Mouse (Mus musculus) stomach, embryonic 14.5 days (tissue): ENCODE results near the gene Cherp. TPM values are rescaled to one million over a fixed set of nuclear protein-coding genes. Genes with fewer than 3 reads are reported as not detected.

Experiments
- ATAC-seq: fragments of 200-750 bp; cut with Nextera tagmentation; 2 replicates; pipeline ENCODE4 v1.8.0; 2017; ENCODE audit warnings: low read depth, moderate TSS enrichment; ENCODE audit not compliant: insufficient number of reproducible peaks, insufficient read depth, low FRiP score
- H3K27ac ChIP-seq: fragments of 300-500 bp; sonication (generic); 2 replicates; pipeline ENCODE4 v1.5.1; 2014; ENCODE audit warnings: mild to moderate bottlenecking, low read length, moderate library complexity, mixed read lengths
- H3K27me3 ChIP-seq: fragments of 300-500 bp; sonication (generic); 2 replicates; pipeline ENCODE4 v1.6.1; 2014; ENCODE audit warnings: low read length, control low read depth, mixed read lengths; ENCODE audit not compliant: control insufficient read depth, insufficient read depth
- H3K36me3 ChIP-seq: fragments of 300-500 bp; sonication (generic); 2 replicates; pipeline ENCODE4 v1.6.1; 2014; ENCODE audit warnings: mild to moderate bottlenecking, control low read depth, low read length, moderate library complexity, mixed read lengths; ENCODE audit not compliant: control insufficient read depth, insufficient read depth
- H3K4me1 ChIP-seq: fragments of 300-500 bp; sonication (generic); 2 replicates; pipeline ENCODE4 v1.6.1; 2014; ENCODE audit warnings: low read length, control low read depth, mixed read lengths; ENCODE audit not compliant: control insufficient read depth, insufficient read depth
- H3K4me2 ChIP-seq: fragments of 300-500 bp; sonication (generic); replicated peaks from 2 replicates; pipeline ENCODE4 v1.6.1; 2014; ENCODE audit warnings: low read depth, low read length, control low read depth
- H3K4me3 ChIP-seq: fragments of 300-500 bp; sonication (generic); 2 replicates; pipeline ENCODE4 v1.5.1; 2014; ENCODE audit warnings: low read depth, low read length, control low read depth
- H3K9ac ChIP-seq: fragments of 300-500 bp; sonication (generic); replicated peaks from 2 replicates; pipeline ENCODE4 v1.6.1; 2014; ENCODE audit warnings: low read depth, mild to moderate bottlenecking, control low read depth, low read length, moderate library complexity, mixed read lengths
- H3K9me3 ChIP-seq: fragments of 300-500 bp; sonication (generic); 2 replicates; pipeline ENCODE4 v1.6.1; 2016; ENCODE audit warnings: low read depth, low read length, control low read depth; ENCODE audit not compliant: control insufficient read depth
- whole genome bisulfite sequencing: fragments of 180-500 bp; shearing (Covaris S2); extraction: QIAGEN DNeasy Blood & Tissue Kit; methylation state at CpG from one replicate; pipeline ENCODE4 v1.1.7; 2014; 5-methylcytosine and 5-hydroxymethylcytosine counted together
- polyA plus RNA-seq: library from polyadenylated mRNA; unstranded; fragments of >200 nt; fragmentation: Nextera tagmentation; extraction: Ambion mirVana; gene quantifications from 2 replicates; pipeline ENCODE4 v1.2.1, GENCODE M21; 2014

Cherp gene
- polyA plus RNA-seq, 1 experiment from 2014 or later, result 57.3 TPM

DNA sequence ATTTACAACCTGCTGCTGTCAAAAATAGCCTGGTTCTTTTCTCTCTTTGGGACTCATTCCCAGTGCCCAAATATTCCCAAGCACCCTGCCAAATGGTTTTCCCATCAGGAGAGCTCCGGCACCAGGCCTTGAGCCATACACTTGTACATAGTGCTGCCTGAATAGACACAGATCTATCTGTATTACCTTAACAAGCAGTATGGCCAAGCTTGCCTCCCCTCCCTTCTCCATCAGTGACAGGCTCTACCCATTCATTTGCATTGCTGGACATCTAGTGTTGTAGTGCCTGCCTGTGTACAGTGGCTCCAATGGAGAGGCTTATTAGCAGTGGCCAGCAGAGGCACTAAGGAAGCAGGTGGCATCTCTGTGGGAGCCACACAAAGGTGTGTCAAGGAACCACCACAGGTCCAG, 25.5 kb upstream of the Cherp start:
- Histone ChIP-seq H3K36me3 (peaks cover 17% of the 10 kb centered on the region), H3K4me2 (no peak overlapping the region), H3K9ac (no peak overlapping the region), H3K4me3 (no peak overlapping the region), H3K27me3 (no peaks in the 10 kb centered on the region), H3K9me3 (no peaks in the 10 kb centered on the region), H3K4me1 (no peaks in the 10 kb centered on the region), H3K27ac (no peak overlapping the region)
- 96% methylated on average over 1 of the region's 1 CpGs for WGBS
- ATAC-seq, result no peak

DNA sequence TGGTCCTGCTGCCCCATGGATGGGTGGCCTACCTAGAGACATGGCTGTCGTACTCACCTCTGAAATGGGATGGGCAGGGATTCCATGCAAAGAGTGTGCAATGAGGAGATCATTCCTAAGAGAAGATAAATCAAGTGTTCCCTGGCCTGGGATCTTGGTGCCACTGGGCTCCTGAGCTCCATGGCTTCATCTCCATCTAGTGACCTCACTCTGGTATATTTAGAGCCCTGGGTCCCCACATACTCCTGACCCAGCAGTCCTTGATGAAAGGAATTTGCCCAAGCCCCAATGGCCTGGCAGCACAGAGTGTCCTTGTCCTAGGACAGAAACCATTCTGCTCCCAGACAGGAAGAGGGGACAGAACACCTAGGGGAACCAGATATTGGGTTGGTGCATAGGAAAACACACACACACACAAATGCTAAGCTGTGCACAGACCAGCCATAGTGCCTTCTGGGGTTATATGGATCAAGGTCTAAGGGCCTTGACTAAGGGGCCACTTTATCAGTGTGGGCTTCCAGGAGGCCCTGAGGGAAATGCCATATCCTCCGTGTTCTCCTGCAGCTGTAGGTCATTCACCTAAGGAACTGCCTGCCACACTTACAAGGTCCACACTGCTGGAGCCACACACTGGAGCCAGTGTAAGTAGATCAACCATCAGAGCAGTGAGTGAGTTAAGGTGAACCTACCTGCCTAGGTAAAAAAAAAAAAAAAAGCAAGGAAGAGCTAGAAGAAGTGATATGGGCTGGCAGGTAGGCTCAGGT, 24.7 kb upstream of the Cherp start:
- 85% methylated on average over 2 of the region's 2 CpGs for WGBS
- no peak overlapping the region for H3K9ac ChIP-seq
- H3K4me2 ChIP-seq, result no peak overlapping the region
- ATAC-seq, result no peak
- no peak overlapping the region for H3K27ac ChIP-seq
- no peaks in the 10 kb centered on the region for H3K9me3 ChIP-seq
- no peaks in the 10 kb centered on the region for H3K4me1 ChIP-seq
- H3K4me3 ChIP-seq, result no peak overlapping the region
- no peaks in the 10 kb centered on the region for H3K27me3 ChIP-seq
- H3K36me3 ChIP-seq, result peaks cover 25% of the 10 kb centered on the region

DNA sequence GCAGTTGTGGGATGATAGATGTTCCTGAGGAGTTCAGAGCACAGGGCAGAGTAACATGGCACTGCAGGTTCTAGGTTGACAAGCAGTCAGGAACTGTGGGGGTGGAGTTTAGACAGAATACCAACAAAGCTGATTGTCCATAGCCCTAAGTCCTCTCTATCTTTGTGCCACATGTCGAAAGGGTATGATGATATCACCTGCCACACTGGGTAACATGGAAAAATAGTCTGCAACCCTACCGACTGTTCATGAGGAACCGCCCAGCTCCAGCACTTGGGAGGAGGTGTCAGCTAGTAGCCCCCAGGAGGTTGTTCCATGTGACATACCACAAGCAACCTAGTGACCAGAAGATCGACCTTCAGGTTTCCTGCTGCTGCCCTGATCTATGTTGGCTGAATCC, 23.5 kb upstream of the Cherp start:
- H3K4me3 ChIP-seq, result no peak overlapping the region
- no peaks in the 10 kb centered on the region for H3K9me3 ChIP-seq
- ATAC-seq, result no peak
- H3K4me1 ChIP-seq, result peaks cover 6% of the 10 kb centered on the region; the same call in 1 of the 2 replicates
- H3K36me3 ChIP-seq, result peaks cover 25% of the 10 kb centered on the region
- H3K27ac ChIP-seq, result no peak overlapping the region
- H3K9ac ChIP-seq, result no peak overlapping the region
- H3K27me3 ChIP-seq, result no peaks in the 10 kb centered on the region
- H3K4me2 ChIP-seq, result no peak overlapping the region
- 93% methylated on average over 4 of the region's 4 CpGs for WGBS

DNA sequence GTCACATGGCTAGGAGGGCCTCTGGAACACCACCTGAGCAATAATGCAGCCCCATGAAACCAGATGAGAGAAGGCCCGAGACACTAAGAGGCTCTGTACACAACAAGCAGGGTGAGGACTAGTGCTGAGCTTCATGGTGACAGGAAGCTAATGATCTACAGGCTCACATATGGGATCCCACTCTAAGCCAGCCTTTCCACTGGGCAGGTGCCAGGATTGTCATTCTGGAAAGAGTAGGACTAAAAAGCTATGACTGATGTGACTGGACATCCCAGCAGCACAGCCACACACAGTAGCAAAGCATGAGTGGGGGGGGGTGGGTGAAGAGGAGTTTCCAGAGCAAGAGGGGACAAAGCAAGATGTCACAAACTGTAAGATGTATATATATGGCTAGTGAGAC, 22.9 kb upstream of the Cherp start:
- no peak overlapping the region for H3K9ac ChIP-seq
- peaks cover 25% of the 10 kb centered on the region for H3K36me3 ChIP-seq
- no peak for ATAC-seq
- H3K27me3 ChIP-seq, result no peaks in the 10 kb centered on the region
- H3K9me3 ChIP-seq, result no peaks in the 10 kb centered on the region
- no peak overlapping the region for H3K4me3 ChIP-seq
- H3K4me1 ChIP-seq, result peaks cover 9% of the 10 kb centered on the region; the same call in 1 of the 2 replicates
- no peak overlapping the region for H3K27ac ChIP-seq
- 76% methylated on average over 1 of the region's 1 CpGs for WGBS
- H3K4me2 ChIP-seq, result no peak overlapping the region

DNA sequence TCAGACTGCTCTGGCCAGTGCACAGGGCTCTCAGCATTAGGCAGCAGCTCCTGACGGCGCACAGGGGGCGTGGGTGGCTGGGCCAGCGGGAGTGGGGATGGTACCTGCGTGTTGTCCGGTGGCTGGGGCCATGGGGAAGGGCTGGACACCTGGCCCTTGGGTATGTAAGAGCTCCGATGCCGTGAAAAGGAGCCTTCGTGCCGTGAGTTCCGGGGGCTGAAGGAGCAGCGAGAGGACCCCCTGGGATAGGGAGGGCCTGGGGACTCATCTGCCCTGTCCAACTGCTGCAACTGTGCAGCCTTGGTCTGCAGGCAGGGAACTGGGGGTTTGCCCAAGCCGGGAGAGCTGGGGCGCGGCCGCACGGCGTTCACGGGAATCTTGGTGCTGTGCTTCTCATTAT, 21.2 kb upstream of the Cherp start:
- 87% methylated on average over 19 of the region's 19 CpGs for WGBS
- no peak overlapping the region for H3K4me2 ChIP-seq

DNA sequence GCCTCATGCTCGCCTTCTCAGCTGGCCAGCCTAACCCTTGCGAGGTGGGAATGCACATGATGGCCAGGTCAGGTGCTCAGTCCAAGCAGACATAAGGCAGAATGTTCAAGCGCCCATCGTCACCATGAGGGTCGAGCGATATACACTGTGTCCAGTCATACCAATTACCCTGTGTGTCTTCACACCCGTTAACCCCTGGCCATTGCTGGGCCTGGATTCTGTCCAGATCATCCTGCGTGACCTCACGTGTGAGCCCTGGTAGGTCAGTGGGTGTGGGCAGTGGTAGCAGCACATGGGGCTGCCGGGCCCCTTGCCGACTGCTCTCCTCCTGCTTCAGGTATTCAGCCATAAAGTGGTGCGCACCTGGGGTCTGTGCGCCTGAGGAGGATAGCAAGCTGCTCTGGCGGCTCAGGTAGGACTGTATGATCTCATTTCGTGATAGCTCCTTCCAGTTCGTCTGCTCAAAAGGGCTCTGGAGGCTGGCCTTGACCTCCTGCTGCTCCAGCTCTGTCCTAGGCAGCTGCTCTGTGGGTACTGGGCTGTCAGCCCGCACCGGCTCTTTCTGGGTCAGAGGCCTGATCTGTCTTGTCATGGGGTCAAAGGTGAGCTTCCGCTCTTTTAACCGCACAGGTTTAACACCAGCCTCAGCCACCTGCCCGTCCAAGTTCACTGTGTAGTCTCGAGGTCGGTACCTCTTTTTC, 20.5 kb upstream of the Cherp start:
- Histone ChIP-seq H3K36me3 (peaks cover 21% of the 10 kb centered on the region), H3K4me2 (no peak overlapping the region), H3K27me3 (no peaks in the 10 kb centered on the region), H3K9ac (no peak overlapping the region), H3K4me3 (no peak overlapping the region), H3K9me3 (no peaks in the 10 kb centered on the region), H3K4me1 (peaks cover 19% of the 10 kb centered on the region), H3K27ac (no peak overlapping the region)
- 83% methylated on average over 23 of the region's 23 CpGs for WGBS
- no peak for ATAC-seq

More for the DNA sequence above, 21.2 kb upstream of the Cherp start:
- Histone ChIP-seq H3K9ac (no peak overlapping the region), H3K36me3 (peaks cover 21% of the 10 kb centered on the region), H3K27ac (no peak overlapping the region), H3K4me1 (peaks cover 13% of the 10 kb centered on the region), H3K9me3 (no peaks in the 10 kb centered on the region), H3K4me3 (no peak overlapping the region), H3K27me3 (no peaks in the 10 kb centered on the region)
- ATAC-seq, result no peak

DNA sequence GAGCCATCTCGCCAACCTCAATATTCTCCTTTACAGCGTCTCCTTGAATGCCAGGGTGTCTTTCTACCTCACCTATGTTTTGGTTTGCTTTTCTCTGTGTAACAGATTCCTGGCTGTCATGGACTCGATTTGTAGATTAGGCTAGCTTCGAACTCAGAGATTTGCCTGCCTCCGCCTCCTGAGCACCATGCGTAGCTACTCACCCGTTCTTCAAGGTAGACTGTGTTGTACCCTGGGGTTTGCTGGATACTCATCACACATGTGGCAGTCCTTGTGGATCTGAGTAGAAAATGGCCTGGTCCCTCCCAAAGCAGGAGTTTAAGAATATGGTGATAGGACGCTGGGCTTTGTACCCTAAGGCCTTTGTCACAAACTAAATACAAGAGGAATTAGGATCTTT, 18.4 kb upstream of the Cherp start:
- Histone ChIP-seq H3K4me2 (peak overlapping the region; percentile 66), H3K4me1 (peaks cover 23% of the 10 kb centered on the region), H3K36me3 (peaks cover 21% of the 10 kb centered on the region), H3K27ac (no peak overlapping the region), H3K27me3 (no peaks in the 10 kb centered on the region), H3K9ac (peak overlapping the region; percentile 31), H3K4me3 (peak overlapping the region; percentile 79), H3K9me3 (no peaks in the 10 kb centered on the region)
- 10% methylated on average over 8 of the region's 8 CpGs for WGBS
- no peak for ATAC-seq

DNA sequence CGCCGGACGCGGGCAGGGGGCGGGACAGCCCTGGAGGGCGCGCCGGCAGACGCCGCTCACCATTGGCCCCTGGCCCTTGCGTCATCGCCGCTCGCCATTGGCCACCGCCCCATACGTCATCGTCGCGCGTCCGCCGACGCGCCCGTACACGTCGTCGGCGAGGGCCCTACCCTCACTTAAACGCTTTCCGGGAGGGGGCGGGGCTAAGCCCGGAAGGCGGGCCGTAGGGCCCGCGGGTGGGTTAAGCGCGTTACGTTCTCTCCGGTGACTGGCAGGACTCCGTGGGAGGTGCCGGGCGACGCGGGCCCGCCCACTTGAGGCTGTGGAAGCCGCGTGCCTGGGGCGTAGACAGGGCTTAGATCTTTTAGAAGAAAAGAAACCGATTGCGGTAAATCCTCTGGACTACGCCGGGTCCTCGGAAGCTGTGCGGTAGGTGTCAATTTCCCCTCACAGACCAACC, 17.6 kb upstream of the Cherp start:
- under 1% methylated on average over 44 of the region's 56 CpGs for WGBS
- H3K4me1 ChIP-seq, result peaks cover 23% of the 10 kb centered on the region

More for the DNA sequence above, 17.6 kb upstream of the Cherp start:
- Histone ChIP-seq H3K4me2 (peak overlapping the region; percentile 92), H3K9ac (peak overlapping the region; percentile 83), H3K36me3 (peaks cover 26% of the 10 kb centered on the region), H3K27ac (peak overlapping the region; percentile 29), H3K9me3 (no peaks in the 10 kb centered on the region), H3K4me3 (peak overlapping the region; percentile 79), H3K27me3 (no peaks in the 10 kb centered on the region)
- peak; percentile 96 for ATAC-seq
